Mouse (Mus musculus): ENCODE measurements around the gene Vmn1r10.

Vmn1r10 gene

DNA sequence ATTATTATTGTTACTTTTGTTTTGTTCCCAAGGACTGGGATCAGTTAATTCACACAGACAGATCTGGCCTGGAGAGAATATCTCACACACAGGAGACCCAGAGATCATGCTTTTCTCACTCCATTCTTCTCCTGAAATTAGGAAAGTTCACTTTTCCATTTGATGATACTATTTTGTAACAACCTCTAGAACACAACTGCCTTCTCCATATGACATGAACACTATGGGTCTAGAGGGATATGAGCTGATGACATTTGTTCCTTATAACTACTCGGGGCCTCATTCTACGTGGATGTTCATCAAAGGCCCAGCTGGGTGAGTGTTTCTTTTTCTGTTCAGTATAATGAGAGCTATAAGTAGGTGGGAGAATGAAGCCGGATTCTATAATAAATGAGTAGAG is at the start of gene Vmn1r10:
Vmn1r10 (plus strand) TSS at position 301 of the 400 bp plus-strand sequence.
- no peak for DNase-seq (ENCODE audit: low read depth)

DNA sequence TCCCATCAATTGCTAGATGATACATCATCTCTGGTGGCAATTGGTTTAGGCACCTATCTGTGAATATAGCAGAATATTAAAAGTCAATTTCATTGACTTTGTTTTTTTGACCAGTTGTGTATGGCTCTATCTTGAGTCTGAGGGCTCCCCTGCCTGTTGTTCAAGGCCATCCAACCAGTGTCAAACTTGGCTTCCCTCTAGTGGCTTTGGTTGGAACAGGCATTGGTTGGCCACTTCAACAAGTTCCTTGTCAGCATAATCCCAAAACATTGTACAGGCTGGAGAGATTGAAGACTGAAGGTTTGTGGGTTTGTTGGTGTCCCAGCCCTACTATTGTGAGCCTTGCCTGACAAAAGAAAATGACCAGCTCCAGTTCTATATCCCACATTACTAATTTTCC is 45.5 kb upstream of the Vmn1r10 start:
- DNase-seq (ENCODE audit: low read depth): peak; percentile 1

DNA sequence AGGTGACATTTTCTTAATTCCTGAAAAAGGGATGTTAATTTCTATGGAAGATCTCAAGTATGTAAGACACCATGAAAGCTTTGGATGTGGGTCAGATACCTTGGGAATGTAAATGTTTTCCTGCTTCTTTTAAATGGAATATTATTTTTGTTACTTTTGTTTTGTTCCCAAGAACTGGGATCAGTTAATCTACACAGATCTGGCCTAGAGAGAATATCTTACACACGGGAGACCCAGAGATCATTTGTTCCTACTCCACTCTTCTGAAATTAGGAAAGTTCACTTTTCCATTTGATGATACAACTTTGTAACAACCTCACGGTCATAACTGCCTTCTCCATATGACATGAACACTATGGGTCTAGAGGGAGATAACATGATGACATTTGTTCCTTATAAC is 42.8 kb upstream of the Vmn1r10 start, which contains the start of gene Vmn1r9:
Vmn1r9 (plus strand) TSS at position 301 of the 400 bp plus-strand sequence.
- DNase-seq (ENCODE audit: low read depth): no peak

- peak; percentile 3 for DNase-seq (ENCODE audit: low read depth)
Measured at GRCm38 (mm10) chr6:57106358-57106757, 2.9 kb upstream of the Vmn1r10 start.

DNA sequence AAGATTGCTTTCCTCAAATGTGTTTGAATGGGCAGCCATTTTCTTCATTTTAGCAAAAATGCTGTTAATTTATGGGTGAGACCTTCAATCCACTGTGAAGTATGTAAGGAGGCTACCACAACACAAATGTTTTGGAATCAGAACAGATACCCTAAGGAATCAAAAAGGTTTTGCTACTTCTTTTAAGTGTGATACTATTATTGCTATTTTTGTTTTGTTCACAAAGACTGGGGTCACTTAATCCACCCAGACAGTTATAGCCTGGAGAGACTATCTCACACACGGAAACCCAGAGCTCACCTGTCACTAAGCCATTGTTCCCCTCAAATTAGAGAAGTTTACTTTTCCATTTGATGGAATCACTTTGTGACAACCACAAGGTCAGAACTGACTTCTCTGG is 23.9 kb downstream of the Vmn1r10 start, which contains the start of gene Vmn1r11:
Vmn1r11 (plus strand) TSS at position 301 of the 400 bp plus-strand sequence.
- DNase-seq (ENCODE audit: low read depth): no peak

DNA sequence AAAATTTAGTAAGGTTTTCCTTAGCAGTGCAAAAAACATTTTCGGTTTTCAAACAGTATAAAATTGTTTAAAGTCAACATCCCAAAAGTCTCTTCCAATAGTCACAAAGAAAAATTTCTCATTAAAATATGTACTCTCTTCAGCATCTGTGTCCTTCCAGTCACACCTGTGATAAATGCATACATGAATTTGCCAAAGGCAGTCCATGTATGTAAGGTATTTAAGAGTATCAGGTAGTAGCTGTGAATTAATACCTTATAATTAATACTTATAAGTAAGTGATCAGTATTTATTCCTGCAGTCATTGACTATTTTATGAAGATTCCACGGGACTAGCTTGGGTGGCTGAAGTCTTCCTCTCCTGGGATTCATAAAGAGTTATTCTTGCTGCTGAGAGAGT is 47.4 kb downstream of the Vmn1r10 start, which contains the start of gene Vmn1r12:
Vmn1r12 (plus strand) TSS at position 301 of the 400 bp plus-strand sequence.
- no peak for DNase-seq (ENCODE audit: low read depth)

Data from c-Kit-positive CD71-negative TER-119-negative erythroid progenitor cells, embryonic 14.5 days (primary cell).